Mouse (Mus musculus) cerebellum, postnatal 10 days (tissue): ENCODE measurements around the gene Lrrc66.
A peak's percentile ranks its signal among the peaks of the same experiment; 100 is the strongest.
"Not testable (repeated sequence)": the region's sequence is repeated elsewhere in the genome, so short reads cannot be mapped to it uniquely, and the experiment has no call there.

Experiments
- DNase-seq, 2 experiments: peaks; one replicate each; pipeline ENCODE4 v3.0.0; 2021; ENCODE audit warnings: mixed read lengths in 2 of 2

The Lrrc66 gene

DNA sequence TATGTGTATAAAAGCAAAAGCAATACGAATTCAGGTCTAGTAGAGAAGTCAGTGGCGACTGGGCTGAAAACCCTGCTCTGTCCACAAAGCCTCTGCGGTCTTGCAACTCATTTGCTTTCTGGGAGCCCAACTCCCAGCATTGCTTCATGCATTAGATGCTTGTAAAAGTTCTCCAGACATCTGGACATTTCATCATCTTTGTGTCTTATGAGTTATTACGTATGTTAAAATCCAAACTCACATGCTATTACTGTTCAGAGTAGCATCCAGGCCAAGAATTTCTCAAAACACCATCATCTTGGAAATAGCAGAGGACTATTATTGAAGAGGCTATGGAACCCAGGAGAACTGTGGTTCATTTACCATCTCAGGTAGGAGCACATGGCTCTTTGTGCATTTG lies 21.3 kb downstream of the Lrrc66 start:
- no peak for DNase-seq

DNA sequence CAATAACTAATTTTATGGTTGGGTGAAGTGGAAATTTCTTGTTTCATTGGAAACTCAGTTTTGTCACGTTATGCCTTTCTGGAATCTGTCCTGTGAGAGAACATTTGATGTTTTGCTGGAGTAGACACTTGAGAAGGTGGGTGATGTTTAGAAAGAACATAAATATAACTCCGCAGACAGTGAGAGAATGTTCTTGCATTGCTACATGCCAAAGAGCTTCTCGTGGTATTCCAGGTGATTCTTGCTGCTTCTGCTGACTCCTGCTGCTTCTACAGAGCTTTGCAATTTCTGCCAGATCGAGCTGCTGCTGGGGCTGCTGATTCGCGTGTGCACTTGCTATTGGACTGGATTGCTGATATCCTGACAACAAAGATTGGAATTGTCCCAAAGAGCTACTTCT lies 27.4 kb downstream of the Lrrc66 start:
- DNase-seq = no peak

DNA sequence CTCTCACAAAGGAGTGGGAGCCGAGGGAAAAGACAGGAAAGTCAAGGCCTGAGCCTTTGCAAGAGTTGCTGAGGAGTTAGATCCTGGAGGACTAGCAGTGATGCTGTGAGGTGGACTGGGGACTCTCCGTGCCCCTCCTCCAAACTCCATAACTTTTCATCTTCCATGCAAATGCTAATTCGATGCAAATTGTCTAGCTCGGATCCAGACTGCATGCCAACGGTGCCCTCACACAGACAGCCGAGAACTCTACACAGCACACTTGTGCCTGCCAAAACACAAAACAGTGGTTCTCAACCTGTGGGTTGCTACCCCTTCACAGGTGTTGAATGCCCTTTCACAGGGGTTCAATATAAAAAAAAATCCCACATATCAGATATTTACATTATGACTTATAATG lies 27.8 kb downstream of the Lrrc66 start:
- no peak for DNase-seq

DNA sequence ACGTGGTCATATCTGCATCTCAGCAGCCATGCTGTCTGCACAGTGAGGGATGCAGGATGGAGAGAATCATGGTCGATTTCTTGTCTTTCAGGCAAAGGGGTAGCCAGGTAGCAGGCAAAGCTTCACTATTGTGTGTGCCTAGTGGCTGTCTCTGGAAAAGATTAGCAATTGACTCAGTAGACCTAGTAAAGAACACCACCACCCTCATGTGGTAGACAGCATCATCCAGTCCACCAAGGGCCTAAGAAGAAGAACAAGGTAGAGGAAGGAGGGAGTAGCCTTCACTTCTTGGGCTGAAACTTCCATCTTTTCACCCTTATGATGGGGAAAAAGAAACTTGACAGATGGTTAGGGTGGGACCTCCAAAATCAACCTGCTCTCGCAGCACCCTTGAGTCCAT lies 29.5 kb downstream of the Lrrc66 start:
- DNase-seq = no peak

DNA sequence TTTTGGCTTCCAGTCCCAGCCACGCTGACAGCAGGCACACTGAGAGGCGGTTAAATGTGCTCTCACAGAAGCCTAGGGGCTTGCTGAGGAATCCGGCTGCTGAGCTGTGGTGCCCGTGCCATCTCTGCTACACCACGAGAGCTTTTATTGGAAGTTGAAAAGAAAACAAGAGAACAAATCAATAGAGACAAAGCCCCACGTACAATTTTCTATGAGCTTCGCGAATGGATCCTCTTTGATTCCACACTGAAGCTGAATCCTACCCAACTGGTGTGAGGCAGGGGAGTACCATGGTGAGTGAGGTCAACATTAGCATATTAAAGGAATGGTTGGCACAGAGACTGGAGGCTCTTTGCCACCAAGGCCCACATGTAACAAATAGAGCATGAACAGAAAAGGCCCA lies 31.0 kb downstream of the Lrrc66 start:
- DNase-seq = peak; percentile 45 to 48

DNA sequence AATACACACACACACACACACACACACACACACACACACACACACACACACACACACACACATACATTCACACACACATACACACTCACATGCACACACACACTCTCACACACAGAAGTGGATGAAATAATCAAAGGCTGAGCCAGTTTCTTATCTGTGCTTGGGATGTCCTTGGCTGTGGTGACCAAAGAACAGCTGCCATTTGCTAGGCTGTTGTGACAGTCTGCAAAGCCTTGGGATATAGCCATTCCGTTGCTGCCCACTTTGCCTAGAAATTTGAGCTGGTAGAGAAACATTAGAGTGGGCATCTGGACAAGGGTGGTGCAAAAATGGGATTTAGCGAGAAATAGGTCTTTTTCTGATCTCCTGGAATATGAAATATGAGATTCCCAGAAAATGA lies 32.3 kb downstream of the Lrrc66 start:
- no peak for DNase-seq

DNA sequence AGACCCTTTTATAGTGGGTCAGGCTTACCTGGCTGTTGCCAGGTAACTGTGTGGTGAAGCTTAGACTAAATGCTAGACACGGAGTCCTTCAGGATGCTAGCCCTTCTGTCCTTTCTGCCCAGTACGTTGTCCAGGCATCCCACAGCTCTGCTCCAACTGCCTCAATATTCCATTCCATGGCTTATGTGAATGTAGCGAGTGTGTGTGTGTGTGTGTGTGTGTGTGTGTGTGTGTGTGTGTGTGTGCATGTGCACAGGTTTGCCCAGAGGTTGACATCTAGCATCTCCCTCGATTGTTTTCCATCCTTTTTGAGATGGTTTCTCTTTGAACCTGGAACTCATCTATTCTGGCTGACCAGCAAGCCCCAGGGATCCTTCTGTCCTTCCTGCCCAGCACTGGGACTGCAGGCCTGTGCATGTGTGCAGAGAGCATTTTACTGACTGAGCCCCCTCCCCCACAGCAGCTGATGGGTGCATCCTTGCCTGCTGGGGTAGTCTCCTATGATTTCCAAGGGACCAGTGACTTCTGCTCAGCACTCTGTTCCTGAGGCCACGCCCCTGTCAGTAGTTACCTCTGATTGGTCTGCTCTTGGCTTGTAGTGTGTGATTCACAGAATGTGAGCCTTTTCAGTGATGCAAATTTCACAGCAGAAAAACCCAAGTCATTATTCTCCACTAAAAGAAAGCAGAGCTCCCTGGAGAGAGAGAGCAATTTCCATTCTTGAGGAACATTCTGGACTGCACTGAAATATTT lies 33.2 kb downstream of the Lrrc66 start:
- DNase-seq = peak; percentile 29 to 41

DNA sequence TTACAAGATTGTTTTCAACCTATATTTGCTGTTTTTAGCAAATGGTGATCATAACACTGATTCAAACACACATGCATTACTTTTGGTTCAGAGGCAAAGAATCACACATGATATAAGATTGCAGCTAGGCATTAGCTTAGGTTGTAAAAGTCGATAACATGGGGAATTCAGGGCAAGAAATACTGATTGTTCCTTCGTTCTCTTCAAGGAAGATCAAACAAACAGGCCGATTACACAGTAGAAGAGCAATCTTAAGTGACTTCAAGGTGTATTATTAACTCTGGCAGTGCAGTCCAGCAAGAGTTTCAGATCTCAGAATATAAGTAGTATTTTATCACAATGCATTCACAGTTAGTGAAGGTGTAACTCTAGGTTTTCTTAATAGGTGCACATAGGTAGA lies 45.2 kb downstream of the Lrrc66 start:
- DNase-seq = no peak

DNA sequence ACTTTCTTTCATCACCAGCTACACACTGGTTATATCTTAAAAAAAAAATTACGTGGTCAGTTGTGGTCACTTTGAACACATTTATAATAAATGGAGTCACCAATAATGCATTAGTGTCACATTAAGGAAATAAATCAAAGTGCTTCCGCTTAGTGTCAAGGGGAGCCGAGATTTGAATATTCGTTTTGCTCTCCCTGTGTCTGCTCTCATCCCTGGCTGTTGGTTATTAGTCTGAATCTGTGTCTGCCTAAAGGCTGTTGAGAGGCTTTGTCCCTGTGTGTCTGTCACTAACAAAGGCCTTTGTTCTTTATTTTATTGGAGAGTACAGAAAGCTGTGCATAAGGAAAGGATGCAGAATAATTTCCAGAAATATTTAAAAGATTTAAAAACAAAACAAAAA lies 45.7 kb downstream of the Lrrc66 start:
- DNase-seq = no peak

DNA sequence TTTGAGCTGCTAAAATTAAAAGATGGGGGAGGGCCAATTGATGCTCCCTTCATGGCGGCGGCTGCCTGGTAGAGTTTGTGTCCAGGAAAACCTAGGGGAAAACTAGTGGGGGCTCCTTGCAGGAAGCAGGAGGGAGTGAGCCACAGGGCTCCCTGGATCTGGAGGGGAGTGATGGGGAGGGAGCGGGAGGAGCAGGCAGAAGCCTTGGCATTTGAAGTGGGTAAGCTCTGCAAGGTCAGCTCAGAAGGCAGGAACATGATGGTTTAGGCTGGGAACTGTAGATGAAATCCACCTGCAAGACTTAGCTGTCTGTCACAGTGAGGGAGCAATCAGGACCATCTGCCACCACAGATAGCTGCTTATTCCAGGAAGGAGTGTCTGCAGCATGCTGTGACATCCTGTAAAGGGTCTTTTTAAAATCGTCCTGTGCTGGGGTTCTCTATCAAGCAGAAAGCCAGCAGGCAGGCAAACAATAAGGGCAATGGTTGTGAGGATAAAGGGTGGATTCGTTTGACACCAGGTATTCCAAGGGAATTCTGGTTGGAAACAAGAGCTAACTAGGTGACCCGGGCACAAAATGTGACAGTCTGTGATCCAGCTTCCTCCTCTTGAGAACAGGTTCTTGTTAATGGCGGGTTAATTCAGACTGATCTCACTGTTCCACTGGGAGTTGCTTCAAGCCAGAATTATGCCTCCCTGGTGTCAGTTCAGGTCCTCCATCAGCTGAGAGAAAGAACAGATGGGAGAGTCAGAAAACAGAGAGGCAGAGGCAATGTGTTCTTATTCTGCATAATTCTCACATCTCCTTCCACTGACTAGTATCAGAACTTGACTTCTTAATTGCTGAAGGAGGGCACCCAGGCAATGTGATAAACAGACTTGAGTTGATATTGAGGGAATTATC lies 46.9 kb downstream of the Lrrc66 start:
- DNase-seq = peak; percentile 71 to 72

DNA sequence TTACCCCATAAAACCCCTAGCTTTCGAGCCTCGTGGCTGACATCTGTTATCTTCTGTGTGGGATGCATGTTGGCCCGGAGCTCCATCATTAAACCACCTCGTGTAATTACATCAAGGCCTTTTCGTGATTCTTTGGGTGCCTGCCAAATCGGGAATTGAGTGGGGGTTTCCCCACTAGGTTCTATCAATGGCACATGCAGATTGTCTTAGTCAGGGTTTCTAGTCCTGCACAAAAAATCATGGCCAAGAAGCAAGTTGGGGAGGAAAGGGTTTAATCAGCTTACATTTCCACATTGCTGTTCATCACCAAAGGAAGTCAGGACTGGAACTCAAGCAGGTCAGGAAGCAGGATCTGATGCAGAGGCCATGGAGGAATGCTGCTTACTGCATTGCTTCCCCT lies 48.3 kb downstream of the Lrrc66 start:
- not testable (repeated sequence) for DNase-seq

DNA sequence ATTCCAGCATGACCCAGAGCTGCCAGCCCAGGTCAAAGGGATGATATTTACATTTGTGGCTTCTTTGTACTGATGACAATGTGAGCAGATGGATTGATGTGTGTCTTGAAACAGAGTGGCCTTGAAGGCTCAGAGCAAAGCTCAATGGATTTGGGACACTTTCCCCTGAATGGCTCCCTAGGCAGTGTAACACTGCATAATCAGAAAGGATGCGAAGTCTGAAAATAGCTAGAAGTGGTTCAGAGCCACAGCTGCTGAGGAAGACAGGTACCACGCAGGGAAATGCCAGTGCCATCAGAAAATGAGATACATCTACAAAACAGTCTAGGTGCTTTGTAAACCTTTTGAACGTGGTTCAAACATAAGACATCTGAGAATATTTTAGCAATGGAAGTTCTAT lies 54.2 kb downstream of the Lrrc66 start:
- DNase-seq = no peak

DNA sequence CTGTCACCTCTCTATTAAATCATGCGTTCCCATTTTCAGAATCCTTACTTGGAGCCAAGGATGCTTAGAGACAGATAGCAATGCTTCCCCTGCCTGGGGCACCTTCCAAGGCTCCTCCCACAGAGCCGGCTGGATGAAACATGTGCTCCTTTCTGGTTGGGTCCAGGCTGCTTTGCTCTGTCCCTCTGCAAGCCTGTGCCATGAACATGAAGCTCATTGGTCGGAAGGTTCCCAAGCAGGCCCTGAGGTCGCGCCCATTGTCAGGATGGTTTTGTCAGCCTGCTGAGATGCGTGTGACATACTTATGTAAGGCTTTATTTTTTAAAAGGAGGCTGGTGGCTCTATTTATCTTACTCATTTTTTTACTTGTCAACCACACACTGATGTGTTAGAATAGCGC lies 55.6 kb downstream of the Lrrc66 start:
- DNase-seq = peak; percentile 20 to 24

DNA sequence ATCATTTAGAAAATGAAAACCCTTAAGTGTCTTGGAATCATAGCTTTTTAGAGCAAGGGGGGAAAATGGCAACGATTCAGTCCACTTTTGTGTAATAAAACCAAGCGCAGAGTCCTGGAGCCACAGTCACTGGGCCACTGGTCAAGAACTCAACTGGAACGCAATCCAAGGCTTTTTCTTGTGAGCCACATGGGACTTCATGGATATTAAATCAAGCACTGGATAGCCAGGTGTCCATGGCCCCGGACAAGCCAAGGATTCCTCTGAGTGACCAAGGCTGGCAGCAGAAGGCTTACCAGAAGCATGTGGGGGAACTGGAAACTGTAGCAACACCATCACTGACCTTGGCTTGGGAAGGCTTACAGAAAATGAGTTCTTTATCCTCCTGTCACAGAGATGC lies 57.7 kb downstream of the Lrrc66 start:
- DNase-seq = peak; percentile 33 to 36

DNA sequence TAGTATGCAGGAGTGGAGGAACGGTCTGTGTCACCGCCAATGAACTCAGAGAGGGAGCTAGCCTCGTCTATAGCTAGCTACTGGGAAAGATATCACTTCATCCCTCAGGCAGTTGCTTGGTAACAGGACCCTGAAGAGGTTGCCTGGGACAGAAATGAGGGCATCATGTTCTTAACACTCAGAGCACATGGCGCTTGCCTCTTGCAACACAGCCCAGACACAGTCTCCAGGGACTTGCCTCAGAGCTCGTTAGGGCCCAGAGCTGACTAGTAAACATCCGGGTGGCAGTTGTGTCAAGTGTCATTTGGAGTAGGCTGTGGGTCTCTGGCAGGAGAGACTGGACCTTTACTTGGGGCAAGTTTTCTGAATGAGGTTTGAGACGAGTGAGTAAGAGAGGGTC lies 58.5 kb downstream of the Lrrc66 start:
- no peak for DNase-seq

DNA sequence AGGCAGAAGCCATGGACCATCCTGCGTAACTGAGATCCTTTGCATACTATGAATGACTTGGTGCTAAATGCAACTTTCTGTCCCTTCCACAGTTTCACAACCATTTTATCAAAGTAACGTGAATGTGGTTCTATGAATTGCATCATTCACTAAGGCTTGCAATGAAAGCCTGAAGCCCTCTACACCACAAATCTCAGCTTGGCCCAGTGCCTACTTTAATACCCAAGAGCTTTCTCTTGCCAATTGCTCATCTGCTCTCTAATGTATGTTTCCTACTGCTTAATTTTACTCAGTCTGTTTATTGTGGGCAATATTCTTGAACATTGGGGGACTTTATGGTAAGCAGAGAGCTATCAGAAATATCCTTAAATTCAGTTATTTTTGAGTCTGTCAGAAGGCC lies 59.5 kb downstream of the Lrrc66 start:
- peak; percentile 31 to 52 for DNase-seq

DNA sequence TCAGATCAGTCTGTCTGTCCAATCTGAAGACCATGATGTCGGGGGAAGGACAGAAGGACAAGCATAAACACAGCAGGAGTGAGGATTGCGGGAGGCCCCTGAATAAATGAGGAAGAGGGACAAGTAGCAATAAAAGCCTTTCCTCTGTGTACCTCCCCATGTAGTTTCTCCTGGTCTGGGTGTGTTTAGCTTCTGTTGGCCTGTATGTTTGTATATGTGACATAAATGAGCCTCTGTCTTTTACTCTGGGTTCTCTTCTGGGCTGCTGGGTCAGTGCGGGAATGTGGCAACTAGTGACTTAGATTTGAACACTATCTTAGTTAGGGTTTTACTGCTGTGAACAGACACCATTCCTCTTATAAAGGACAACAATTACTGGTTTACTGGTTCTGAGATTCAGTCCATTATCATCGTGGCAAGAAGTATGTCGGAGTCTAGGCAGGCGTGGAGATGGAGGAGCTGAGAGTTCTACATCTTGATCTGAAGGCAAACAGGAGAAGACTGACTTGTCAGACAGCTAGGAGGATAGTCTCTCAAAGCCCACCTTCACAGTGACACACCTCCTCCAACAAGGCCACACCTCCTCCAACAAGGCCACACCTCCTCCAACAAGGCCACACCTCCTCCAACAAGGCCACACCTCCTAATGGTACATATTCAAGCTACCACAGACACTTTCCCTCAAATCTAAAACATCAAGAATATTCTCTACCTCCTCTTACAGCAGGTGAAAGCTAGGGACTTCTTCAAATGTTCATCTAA lies 60.8 kb downstream of the Lrrc66 start:
- DNase-seq = no peak

DNA sequence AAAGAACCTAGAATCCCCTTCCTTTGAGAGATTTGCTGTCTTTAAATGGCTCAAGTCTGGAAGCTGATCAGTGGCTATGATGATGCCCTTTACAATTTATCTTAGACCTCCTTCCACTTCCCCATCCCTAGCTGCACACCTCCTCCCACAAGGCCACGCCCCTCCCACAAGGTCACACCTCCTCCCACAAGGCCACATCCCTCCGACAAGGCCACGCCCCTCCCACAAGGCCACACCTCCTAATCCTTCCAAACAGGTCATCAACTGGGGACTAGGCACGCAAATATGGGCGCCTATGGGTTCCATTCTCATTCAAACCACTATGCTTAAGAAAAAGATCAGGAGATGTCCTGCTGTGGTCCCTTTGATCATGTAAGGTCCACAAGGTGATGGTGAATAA lies 63.1 kb downstream of the Lrrc66 start:
- DNase-seq = no peak

DNA sequence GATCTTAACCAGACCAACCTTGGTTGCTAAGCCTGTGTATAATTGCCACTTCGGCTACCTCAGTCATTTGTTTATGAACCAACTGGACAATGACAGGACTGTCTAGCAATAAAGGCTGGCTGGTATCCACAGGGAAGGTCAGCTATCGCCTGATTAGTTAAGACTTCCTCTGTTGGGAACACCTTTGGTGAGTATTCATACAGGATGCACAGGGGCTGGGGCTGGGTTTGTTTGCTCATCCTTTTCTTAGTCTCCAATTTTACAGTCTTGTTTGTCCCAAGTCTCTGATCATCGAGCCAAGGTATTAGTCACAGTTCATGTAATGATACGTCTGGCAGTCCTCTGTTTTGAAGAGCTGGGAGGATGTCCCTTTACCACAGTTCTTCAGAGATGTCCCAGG lies 65.4 kb downstream of the Lrrc66 start:
- no peak for DNase-seq

DNA sequence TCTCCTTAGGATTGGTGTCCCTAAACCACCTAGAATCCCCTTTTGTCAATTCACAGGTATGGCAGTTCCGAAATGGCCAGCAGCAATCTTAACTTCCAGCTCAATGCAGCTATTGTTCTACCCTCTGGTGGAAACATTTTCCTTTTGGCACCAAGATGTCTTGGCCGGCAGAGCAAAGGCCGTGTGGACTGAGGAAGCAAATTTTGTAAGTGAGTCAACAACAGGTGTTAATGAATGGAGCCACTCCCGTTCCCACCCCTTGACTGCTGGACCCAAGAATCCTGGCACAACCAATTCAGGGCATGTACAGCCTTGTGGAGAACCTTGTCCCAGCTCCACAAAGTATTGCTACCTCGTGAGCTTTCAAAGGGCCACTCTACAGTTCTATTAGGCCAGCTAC lies 66.2 kb downstream of the Lrrc66 start:
- DNase-seq = no peak

DNA sequence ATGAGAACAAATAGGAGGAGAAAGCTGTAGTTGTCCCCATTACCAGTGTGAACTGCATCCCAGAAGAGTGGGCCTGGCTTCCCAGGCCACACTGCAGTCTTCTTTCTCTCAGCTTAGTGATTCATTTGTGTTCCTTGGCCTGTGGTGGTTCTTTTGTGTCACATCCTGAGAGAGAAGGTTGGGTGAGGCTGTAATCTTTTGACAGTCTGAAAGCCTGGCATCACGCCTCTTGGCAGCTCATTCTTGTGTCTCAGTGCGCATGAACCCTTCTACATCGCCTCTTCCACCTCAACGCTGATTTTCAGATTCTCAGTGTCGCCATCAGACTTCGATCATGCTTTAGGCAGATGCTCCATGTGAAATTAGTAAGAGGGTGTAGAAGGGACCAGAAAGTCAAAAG lies 68.3 kb downstream of the Lrrc66 start:
- DNase-seq = peak; percentile 67 to 69

DNA sequence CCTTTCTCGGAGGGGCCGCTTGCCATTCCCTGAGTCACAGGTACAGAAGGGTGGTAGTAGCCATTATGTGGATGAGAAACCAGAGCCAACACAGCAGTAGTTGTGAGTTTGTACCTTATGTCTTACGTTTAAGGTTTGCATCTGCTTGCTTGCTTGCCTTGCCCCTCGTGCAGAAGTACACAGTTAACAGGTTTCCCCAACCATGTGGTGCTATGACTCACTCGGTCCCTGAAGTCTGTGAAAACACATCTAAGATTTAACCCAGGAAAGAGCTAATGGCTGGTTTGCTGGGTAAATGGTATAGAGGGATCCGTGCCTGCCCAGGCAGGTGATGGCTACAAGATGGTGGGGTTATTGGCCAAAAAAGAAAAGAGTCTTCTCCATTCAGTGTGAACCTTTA lies 73.6 kb downstream of the Lrrc66 start:
- no peak for DNase-seq

DNA sequence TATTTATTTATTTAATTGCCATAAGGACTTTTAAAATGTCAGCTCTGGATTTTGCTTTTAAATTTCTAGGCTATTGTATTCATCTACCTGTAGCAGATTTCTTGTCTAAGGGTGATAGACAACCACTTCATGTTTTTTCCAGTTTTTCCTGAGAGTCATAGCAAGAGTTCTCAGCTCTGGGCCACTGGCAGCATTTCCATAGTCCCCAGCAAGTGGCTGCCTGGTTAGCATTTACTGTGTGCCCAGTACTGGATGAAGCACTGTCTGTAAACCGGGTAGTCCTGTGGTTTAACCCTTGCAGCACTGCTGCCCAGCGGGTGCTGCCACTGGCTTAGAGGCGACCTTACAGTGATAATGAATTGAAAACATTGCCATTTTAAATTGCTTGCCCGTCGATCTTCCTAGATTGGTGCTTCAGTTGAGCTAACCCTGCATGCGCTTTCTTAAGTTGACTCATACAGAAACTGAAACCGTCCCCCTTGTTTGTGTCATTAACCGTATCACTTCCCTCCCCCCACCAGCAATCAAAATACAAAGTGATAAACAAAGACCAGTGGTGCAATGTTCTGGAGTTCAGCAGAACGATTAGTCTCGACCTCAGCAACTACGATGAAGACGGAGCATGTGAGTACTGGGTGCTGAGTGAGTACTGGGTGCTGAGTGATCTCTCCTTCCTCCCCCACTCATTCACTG lies 75.4 kb downstream of the Lrrc66 start:
- no peak for DNase-seq
